Mouse (Mus musculus): ENCODE measurements around the gene Esp24. TPM values are rescaled to one million over a fixed set of nuclear protein-coding genes. Genes with fewer than 3 reads are reported as not detected.

Gene Esp24
- not detected for total RNA-seq (2023)

GRCm38 (mm10) chr17:39036395-39036794, at the start of gene Esp24:
TSS of gene Esp24 (plus strand) at chr17:39036695.

DNA sequence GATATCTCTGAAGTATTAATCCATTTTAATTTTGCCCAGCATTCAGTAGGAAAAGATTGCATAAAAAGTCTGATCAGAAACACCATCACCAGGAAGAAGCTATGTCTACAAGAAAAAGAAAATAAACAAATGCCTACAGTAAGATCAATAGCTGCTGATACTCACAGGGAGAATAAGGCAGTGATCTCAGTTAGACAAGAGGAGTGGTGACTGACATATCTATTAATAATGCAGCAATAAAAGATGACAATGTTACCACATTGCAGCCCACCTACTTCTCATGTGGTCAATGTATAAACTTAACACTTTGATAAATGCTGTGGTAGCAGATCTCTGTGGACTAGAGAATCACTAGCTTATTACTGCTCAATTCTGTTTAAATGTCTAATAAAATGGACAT, 6.7 kb downstream of the Esp24 start, which contains the start of gene Gm21903:
Gene Gm21903, minus strand, starts transcription at position 101 of the 400 bp plus-strand sequence.

GRCm38 (mm10) chr17:39076937-39077336, 40.4 kb downstream of the Esp24 start, which contains the start of gene Esp23:
TSS of gene Esp23 (minus strand) at chr17:39077037.

Other genes with a start within 250 kb of the Esp24 start
- gene Gm21903, start 6.6 kb downstream of the Esp24 start, total RNA-seq (2023): not detected
- not detected for gene Esp23, start 40.3 kb downstream of the Esp24 start, total RNA-seq (2023)
- not detected for gene Esp22, start 58.6 kb downstream of the Esp24 start, total RNA-seq (2023)